Mouse (Mus musculus): Measurements from ENCODE around the gene Nap1l1. TPM values are rescaled to one million over a fixed set of nuclear protein-coding genes. Genes with fewer than 3 reads are reported as not detected.

The Nap1l1 gene
- polyA plus RNA-seq, 2 experiments, result 103 to 117 TPM

GRCm38 (mm10) chr10:111543781-111544260 is 70.8 kb downstream of the Nap1l1 start:
- no peaks in the 10 kb centered on the region for H3K36me3 ChIP-seq (replicated peaks; ENCODE audit: control insufficient read depth, insufficient read depth, low read depth)
- H3K9ac ChIP-seq (replicated peaks), result no peak overlapping the region
- H3K4me3 ChIP-seq (ENCODE audit: insufficient read depth in 1 of 2, low read depth in 2 of 2, low read length in 2 of 2), result no peak overlapping the region
- H3K9me3 ChIP-seq (ENCODE audit: control insufficient read depth, low read length), result no peaks in the 10 kb centered on the region
- H3K4me1 ChIP-seq (replicated peaks; ENCODE audit: control insufficient read depth in 2 of 2, insufficient read depth in 2 of 2, low read length in 1 of 2), result peaks cover 17 to 36% of the 10 kb centered on the region in 2 experiments
- ATAC-seq (ENCODE audit: insufficient read depth), result peak; percentile 64
- TF ChIP-seq CTCF (IDR thresholded peaks at IDR 0.05; ENCODE audit: low read depth) (no peak), EP300 (IDR thresholded peaks at IDR 0.05; ENCODE audit: low read depth) (no peak)
- no peak overlapping the region for H3K4me2 ChIP-seq (ENCODE audit: low read depth)
- peak in 2 of 3 experiments; percentile 20 to 30 for DNase-seq (ENCODE audit: low read depth in 3 of 3, low spot score in 3 of 3)
- WGBS (ENCODE audit: insufficient replicate concordance), result 22% methylated on average over 7 of the region's 7 CpGs
- no peak overlapping the region for H3K27ac ChIP-seq
- no peaks in the 10 kb centered on the region for H3K27me3 ChIP-seq (ENCODE audit: control insufficient read depth, insufficient read depth, low read length)

GRCm38 (mm10) chr10:111544311-111544710 is 71.3 kb downstream of the Nap1l1 start:
- Histone ChIP-seq H3K4me2 (ENCODE audit: low read depth) (no peak overlapping the region), H3K9me3 (ENCODE audit: control insufficient read depth, low read length) (no peaks in the 10 kb centered on the region), H3K4me3 (ENCODE audit: insufficient read depth in 1 of 2, low read depth in 2 of 2, low read length in 2 of 2) (no peak overlapping the region), H3K27ac (no peak overlapping the region), H3K4me1 (replicated peaks; ENCODE audit: control insufficient read depth in 2 of 2, insufficient read depth in 2 of 2, low read length in 1 of 2) (peaks cover 17 to 36% of the 10 kb centered on the region in 2 experiments), H3K27me3 (ENCODE audit: control insufficient read depth, insufficient read depth, low read length) (no peaks in the 10 kb centered on the region), H3K36me3 (replicated peaks; ENCODE audit: control insufficient read depth, insufficient read depth, low read depth) (no peaks in the 10 kb centered on the region), H3K9ac (replicated peaks) (no peak overlapping the region)
- DNase-seq (ENCODE audit: low read depth in 3 of 3, low spot score in 3 of 3) (no peak), ATAC-seq (ENCODE audit: insufficient read depth) (no peak)
- no peak for TF ChIP-seq CTCF (IDR thresholded peaks at IDR 0.05; ENCODE audit: low read depth)
- no peak for TF ChIP-seq EP300 (IDR thresholded peaks at IDR 0.05; ENCODE audit: low read depth)
- WGBS (ENCODE audit: insufficient replicate concordance), result 64% methylated on average over 4 of the region's 4 CpGs

GRCm38 (mm10) chr10:111545648-111546047 is 72.6 kb downstream of the Nap1l1 start:
- no peaks in the 10 kb centered on the region for H3K36me3 ChIP-seq (replicated peaks; ENCODE audit: control insufficient read depth, insufficient read depth, low read depth)
- whole genome bisulfite sequencing (ENCODE audit: insufficient replicate concordance), result 17% methylated on average over 4 of the region's 4 CpGs
- no peaks in the 10 kb centered on the region for H3K9me3 ChIP-seq (ENCODE audit: control insufficient read depth, low read length)
- H3K4me2 ChIP-seq (ENCODE audit: low read depth), result no peak overlapping the region
- peaks cover 17 to 32% of the 10 kb centered on the region in 2 experiments for H3K4me1 ChIP-seq (replicated peaks; ENCODE audit: control insufficient read depth in 2 of 2, insufficient read depth in 2 of 2, low read length in 1 of 2)
- H3K9ac ChIP-seq (replicated peaks), result no peak overlapping the region
- no peak overlapping the region for H3K4me3 ChIP-seq (ENCODE audit: insufficient read depth in 1 of 2, low read depth in 2 of 2, low read length in 2 of 2)
- ATAC-seq (ENCODE audit: insufficient read depth) (peak; percentile 67), DNase-seq (ENCODE audit: low read depth in 3 of 3, low spot score in 3 of 3) (no peak)
- TF ChIP-seq CTCF (IDR thresholded peaks at IDR 0.05; ENCODE audit: low read depth) (no peak), EP300 (IDR thresholded peaks at IDR 0.05; ENCODE audit: low read depth) (no peak)
- no peaks in the 10 kb centered on the region for H3K27me3 ChIP-seq (ENCODE audit: control insufficient read depth, insufficient read depth, low read length)
- H3K27ac ChIP-seq, result no peak overlapping the region

Other genes starting within 250 kb of the Nap1l1 start
- gene Bbs10, start 174.5 kb upstream of the Nap1l1 start, polyA plus RNA-seq (2012; rRNA removed), result 0.93 and 1.4 TPM in 2 replicates
- gene Bbs10, start 174.5 kb upstream of the Nap1l1 start, polyA plus RNA-seq (2014; fragmentation: Nextera tagmentation; extraction: Ambion mirVana), result 0.98 and 1.2 TPM in 2 replicates
- gene Phlda1, start 33.1 kb downstream of the Nap1l1 start, polyA plus RNA-seq (2012; rRNA removed), result 2.1 and 2.8 TPM in 2 replicates
- 2.8 and 3.9 TPM in 2 replicates for gene Phlda1, start 33.1 kb downstream of the Nap1l1 start, polyA plus RNA-seq (2014; fragmentation: Nextera tagmentation; extraction: Ambion mirVana)

All from liver, embryonic 14.5 days (tissue).